In genomic region chr6:25690284-25690605, GRCm38 (mm10) we compare ENCODE assay signal across 8 mouse cellular contexts. TPM values are rescaled to one million over a fixed set of nuclear protein-coding genes. Genes with fewer than 3 reads are reported as not detected.
A peak's percentile ranks its signal among the peaks of the same experiment; 100 is the strongest.
DNase-seq lines count a peak whose midpoint lies in the region; ATAC-seq and TF ChIP-seq lines count a peak whose summit lies in the region.

No protein-coding gene starts in this region.

- H3K4me1 ChIP-seq in kidney, adult 2 months (ENCODE audit: control insufficient read depth, insufficient read depth, low read length) = no peaks in the 10 kb centered on the region
- peaks cover 13% of the 10 kb centered on the region for H3K4me1 ChIP-seq in forebrain, embryonic 14.5 days (ENCODE audit: control insufficient read depth, insufficient read depth, low read length)
- H3K4me1 ChIP-seq in midbrain, embryonic 10.5 days = peaks cover 11% of the 10 kb centered on the region

- DNase-seq in kidney, adult 2 months = peak; percentile 4
- no peak for DNase-seq in kidney, adult 8-10 months
- DNase-seq in adrenal gland, postnatal 10 days = peak; percentile 64
- DNase-seq in forebrain, embryonic 14.5 days (ENCODE audit: low spot score) = peak; percentile 80
- peak; percentile 33 to 48 for DNase-seq in kidney, postnatal 4 days
- DNase-seq in midbrain, embryonic 10.5 days (ENCODE audit: low spot score) = peak; percentile 62
- peak; percentile 29 for DNase-seq in testis, postnatal 14 days (ENCODE audit: low spot score)
- no peak for DNase-seq in thymus, postnatal 10 days (ENCODE audit: low spot score in 2 of 2)

- H3K27me3 ChIP-seq in kidney, adult 2 months (replicated peaks; ENCODE audit: control insufficient read depth, insufficient read depth, low read length) = no peaks in the 10 kb centered on the region
- H3K27me3 ChIP-seq in forebrain, embryonic 14.5 days (replicated peaks; ENCODE audit: control insufficient read depth, insufficient read depth, low read length) = no peaks in the 10 kb centered on the region
- H3K27me3 ChIP-seq in midbrain, embryonic 10.5 days (ENCODE audit: low read depth, poor library complexity, severe bottlenecking) = peaks cover 22% of the 10 kb centered on the region

- WGBS in kidney, adult 2 months = 2% methylated on average over 5 of the region's 5 CpGs
- under 1% methylated on average over 5 of the region's 5 CpGs for WGBS in forebrain, embryonic 14.5 days
- WGBS in midbrain, embryonic 10.5 days = 1% methylated on average over 5 of the region's 5 CpGs

- no peak for TF ChIP-seq POLR2A in kidney, adult 2 months (IDR thresholded peaks at IDR 0.05; ENCODE audit: low read depth, low read length)

- peak overlapping the region; percentile 86 for H3K4me2 ChIP-seq in forebrain, embryonic 14.5 days (ENCODE audit: low read length)

- peak overlapping the region; percentile 67 for H3K9ac ChIP-seq in forebrain, embryonic 14.5 days (ENCODE audit: low read length)

- ATAC-seq in forebrain, embryonic 14.5 days = peak; percentile 76

- no peaks in the 10 kb centered on the region for H3K36me3 ChIP-seq in kidney, adult 2 months (ENCODE audit: control insufficient read depth, insufficient read depth, low read length)
- no peaks in the 10 kb centered on the region for H3K36me3 ChIP-seq in forebrain, embryonic 14.5 days (ENCODE audit: control insufficient read depth, insufficient read depth, low read length)
- H3K36me3 ChIP-seq in midbrain, embryonic 10.5 days = no peaks in the 10 kb centered on the region

- no peak for TF ChIP-seq CTCF in kidney, adult 2 months (conservative IDR thresholded peaks at IDR 0.05; ENCODE audit: insufficient read depth, insufficient read length, low read depth, low read length)

- H3K9me3 ChIP-seq in forebrain, embryonic 14.5 days (replicated peaks; ENCODE audit: control insufficient read depth, low read length) = no peaks in the 10 kb centered on the region
- no peaks in the 10 kb centered on the region for H3K9me3 ChIP-seq in midbrain, embryonic 10.5 days (replicated peaks)

- no peak overlapping the region for H3K27ac ChIP-seq in kidney, adult 2 months (ENCODE audit: insufficient read depth, low read depth, low read length)
- peak overlapping the region; percentile 46; the same call in 1 of the 2 replicates for H3K27ac ChIP-seq in forebrain, embryonic 14.5 days (ENCODE audit: low read depth, low read length)
- H3K27ac ChIP-seq in midbrain, embryonic 10.5 days (replicated peaks) = peak overlapping the region; percentile 84

- peak overlapping the region; percentile 53 for H3K4me3 ChIP-seq in kidney, adult 2 months (ENCODE audit: insufficient read depth, low read depth, low read length)
- H3K4me3 ChIP-seq in forebrain, embryonic 14.5 days (ENCODE audit: low read depth, low read length) = peak overlapping the region; percentile 54
- peak overlapping the region; percentile 71 for H3K4me3 ChIP-seq in midbrain, embryonic 10.5 days

RNA-seq across cellular contexts. Expression of gene Gpr37, which starts 0.3 kb away (rescaled TPM):
- polyA plus RNA-seq in kidney, adult 2 months (2012; rRNA removed) = 0.25 and 0.27 TPM in 2 replicates
- total RNA-seq in adrenal gland, postnatal 10 days (2021) = under 1 TPM; 0.30 to 0.91 TPM
- 1.1 and 1.7 TPM in 2 replicates for polyA plus RNA-seq in forebrain, embryonic 14.5 days (2014; fragmentation: Nextera tagmentation; extraction: Ambion mirVana)
- polyA plus RNA-seq in midbrain, embryonic 10.5 days (2016; fragmentation: Nextera tagmentation; extraction: Ambion mirVana) = 0.94 and 1.3 TPM in 2 replicates

Comparison
In these comparisons a context has a peak if more than half of its experiments do, and no peak if none do; other contexts are left out.
1. DNase-seq: peak in kidney, adult 2 months (single experiment), adrenal gland, postnatal 10 days (single experiment), forebrain, embryonic 14.5 days (single experiment), kidney, postnatal 4 days (2 of 2), midbrain, embryonic 10.5 days (single experiment) and testis, postnatal 14 days (single experiment); none in kidney, adult 8-10 months (0 of 2) and thymus, postnatal 10 days (0 of 2).
2. Peak in every context shown above with its lines, with median percentiles within 50 percentile points of each other: H3K4me3 ChIP-seq.